Mouse (Mus musculus) ES-Bruce4 (cell line): ENCODE results near the gene Hdac9.
"Not testable (repeated sequence)": the region's sequence is repeated elsewhere in the genome, so short reads cannot be mapped to it uniquely, and the experiment has no call there.

Experiments used
- CTCF ChIP-seq: IDR thresholded peaks from one replicate; pipeline ENCODE4 v1.8.1; 2011; ENCODE audit warnings: low read depth, low read length
- POLR2A ChIP-seq: IDR thresholded peaks from one replicate; pipeline ENCODE4 v1.8.1; 2011; ENCODE audit warnings: low read length; ENCODE audit not compliant: insufficient read depth

DNA sequence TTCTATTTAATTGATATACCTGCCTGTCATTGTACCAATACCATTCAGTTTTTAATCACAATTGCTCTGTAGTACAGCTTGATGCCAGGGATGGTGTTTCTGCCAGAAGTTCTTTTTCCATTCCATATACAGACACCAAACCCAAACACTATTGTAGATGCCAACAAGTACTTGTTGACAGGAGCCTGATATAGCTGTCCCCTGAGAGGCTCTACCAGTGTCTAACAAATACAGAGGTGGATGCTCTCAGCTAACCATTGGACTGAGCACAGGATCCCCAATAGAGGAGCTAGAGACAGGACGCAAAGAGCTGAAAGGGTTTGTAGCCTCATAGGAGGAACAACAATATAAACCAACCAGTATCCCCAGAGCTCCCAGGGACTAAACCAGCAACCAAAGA, 472.2 kb downstream of the Hdac9 start:
- not testable (repeated sequence) for TF ChIP-seq CTCF, POLR2A
